Mouse (Mus musculus) hindbrain, embryonic 16.5 days (tissue): Measurements from ENCODE around the gene Ebf1. TPM values are rescaled to one million over a fixed set of nuclear protein-coding genes. Genes with fewer than 3 reads are reported as not detected.
"Not testable (repeated sequence)": the region's sequence is repeated elsewhere in the genome, so short reads cannot be mapped to it uniquely, and the experiment has no call there.

Experiments
- ATAC-seq: fragments of 200-750 bp; cut with Nextera tagmentation; 2 replicates; pipeline ENCODE4 v1.8.0; 2017; ENCODE audit warnings: moderate TSS enrichment, moderate library complexity
- H3K27ac ChIP-seq: fragments of 300-500 bp; sonication (generic); 2 replicates; pipeline ENCODE4 v1.5.1; 2014; ENCODE audit warnings: low read depth, mild to moderate bottlenecking, control low read depth, low read length, moderate library complexity
- H3K27me3 ChIP-seq: fragments of 300-500 bp; sonication (generic); replicated peaks from 2 replicates; pipeline ENCODE4 v1.6.1; 2014; ENCODE audit warnings: low read length; ENCODE audit not compliant: control insufficient read depth, insufficient read depth
- H3K36me3 ChIP-seq: fragments of 300-500 bp; sonication (generic); 2 replicates; pipeline ENCODE4 v1.6.1; 2014; ENCODE audit warnings: mild to moderate bottlenecking, low read length, moderate library complexity, mixed read lengths; ENCODE audit not compliant: control insufficient read depth, insufficient read depth
- H3K4me1 ChIP-seq: fragments of 300-500 bp; sonication (generic); 2 replicates; pipeline ENCODE4 v1.6.1; 2014; ENCODE audit warnings: low read depth, low read length; ENCODE audit not compliant: control insufficient read depth, insufficient read depth
- H3K4me2 ChIP-seq: fragments of 300-500 bp; sonication (generic); 2 replicates; pipeline ENCODE4 v1.6.1; 2014; ENCODE audit warnings: mild to moderate bottlenecking, low read length, control low read depth, moderate library complexity
- H3K4me3 ChIP-seq: fragments of 300-500 bp; sonication (generic); 2 replicates; pipeline ENCODE4 v1.5.1; 2014; ENCODE audit warnings: mild to moderate bottlenecking, low read length, control low read depth, moderate library complexity
- H3K9ac ChIP-seq: fragments of 300-500 bp; sonication (generic); 2 replicates; pipeline ENCODE4 v1.6.1; 2014; ENCODE audit warnings: low read depth, mild to moderate bottlenecking, control low read depth, low read length, moderate library complexity
- H3K9me3 ChIP-seq: fragments of 300-500 bp; sonication (generic); 2 replicates; pipeline ENCODE4 v1.6.1; 2014; ENCODE audit warnings: mild to moderate bottlenecking, low read length, moderate library complexity; ENCODE audit not compliant: control insufficient read depth
- WGBS: fragments of 180-500 bp; shearing (Covaris S2); extraction: QIAGEN DNeasy Blood & Tissue Kit; methylation state at CpG from one replicate; pipeline ENCODE4 v1.1.7; 2014; 5-methylcytosine and 5-hydroxymethylcytosine counted together
- polyA plus RNA-seq: library from polyadenylated mRNA; unstranded; fragments of >200 nt; fragmentation: Nextera tagmentation; extraction: Ambion mirVana; gene quantifications from 2 replicates; pipeline ENCODE4 v1.2.1, GENCODE M21; 2015

The Ebf1 gene
- 106 and 111 TPM in 2 replicates for polyA plus RNA-seq

DNA sequence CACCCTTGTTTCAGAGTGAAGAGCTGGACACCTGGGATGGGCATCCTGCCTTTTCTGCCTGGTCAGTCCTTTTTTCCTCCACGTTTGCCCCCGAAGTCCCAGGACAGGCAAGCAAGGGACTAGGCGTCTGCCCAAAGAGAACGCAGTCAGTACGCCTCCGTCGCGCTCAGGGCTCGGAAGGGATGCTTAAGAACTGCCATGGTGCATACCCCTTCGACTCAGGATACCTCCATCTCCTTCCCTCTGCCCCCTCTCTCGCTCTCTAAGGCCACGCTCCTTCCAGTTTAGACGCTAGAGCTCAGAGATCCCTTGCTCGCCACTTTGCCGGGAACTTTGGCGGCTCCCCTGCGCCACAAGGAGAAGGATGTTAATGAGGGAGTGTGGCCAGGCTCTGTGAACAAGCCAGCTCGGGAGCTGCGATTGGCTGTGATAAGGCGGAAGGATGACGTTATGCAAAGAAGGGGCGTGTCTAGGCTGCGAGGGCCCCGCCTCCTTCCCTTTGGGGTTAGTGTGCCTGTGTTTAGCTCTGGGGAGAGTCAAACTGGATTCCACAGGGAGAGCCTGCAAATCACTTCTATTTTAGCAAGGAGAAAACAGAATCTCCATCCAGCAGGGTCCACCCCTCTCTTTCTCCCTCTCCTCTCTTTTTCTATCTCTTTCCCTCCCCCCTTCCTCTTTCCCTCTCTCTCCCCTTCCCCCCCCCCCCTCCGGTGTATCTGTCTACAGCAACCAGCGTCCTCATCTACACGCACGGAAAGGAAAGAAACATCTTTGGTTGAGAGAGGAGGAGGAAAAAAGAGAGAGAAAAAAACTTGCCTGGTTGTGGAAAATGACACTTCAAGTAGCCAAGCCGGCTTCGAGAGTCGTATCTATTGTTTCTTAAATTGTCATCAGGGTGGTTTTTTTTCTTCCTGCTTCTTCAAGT lies at the start of gene Ebf1:
Gene Ebf1, plus strand, starts transcription at position 530 of the 925 bp plus-strand sequence.
- peak; percentile 98 for ATAC-seq
- H3K27ac ChIP-seq: peak within 1 kb of the TSS; percentile 93
- no peaks in the 10 kb centered on the region for H3K9me3 ChIP-seq
- H3K9ac ChIP-seq: peak within 1 kb of the TSS; percentile 83
- H3K27me3 ChIP-seq: peaks cover 2% of the 10 kb centered on the region; the same call in 1 of the 2 replicates
- H3K36me3 ChIP-seq: no peaks in the 10 kb centered on the region
- H3K4me1 ChIP-seq: peaks cover 17% of the 10 kb centered on the region
- under 1% methylated on average over 31 of the region's 31 CpGs for whole genome bisulfite sequencing
- peak within 1 kb of the TSS; percentile 74 for H3K4me2 ChIP-seq
- peak within 1 kb of the TSS; percentile 66 for H3K4me3 ChIP-seq

GRCm38 (mm10) chr11:44570336-44570735 lies 46.8 kb upstream of the Ebf1 start:
- WGBS: 86% methylated on average over 4 of the region's 4 CpGs
- not testable (repeated sequence) for H3K9me3 ChIP-seq, ATAC-seq, H3K27ac ChIP-seq, H3K27me3 ChIP-seq, H3K4me2 ChIP-seq, H3K4me1 ChIP-seq, H3K4me3 ChIP-seq, H3K36me3 ChIP-seq, H3K9ac ChIP-seq

GRCm38 (mm10) chr11:44572781-44573180 lies 44.3 kb upstream of the Ebf1 start:
- ATAC-seq: no peak
- 89% methylated on average over 5 of the region's 5 CpGs for WGBS
- no peak overlapping the region for H3K4me3 ChIP-seq

DNA sequence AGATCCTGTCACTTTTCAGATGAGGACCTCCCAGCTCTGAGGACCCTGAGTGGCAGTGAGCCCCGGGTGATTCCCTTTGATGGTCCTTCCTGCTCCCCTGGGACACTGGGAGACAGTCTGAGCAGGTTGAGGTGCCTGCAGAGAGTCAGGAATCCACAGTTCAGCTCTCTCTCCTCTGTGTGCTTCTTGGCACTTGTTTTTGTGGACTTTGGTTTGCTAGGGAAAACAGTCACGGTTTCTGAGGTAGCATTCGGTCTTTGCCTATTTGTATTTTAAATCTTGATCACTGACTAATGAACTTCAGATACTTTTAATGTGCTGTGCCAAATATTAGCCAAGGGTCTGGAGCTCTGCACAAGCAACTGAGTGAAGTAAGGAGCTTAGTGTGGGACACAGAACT lies 43.7 kb upstream of the Ebf1 start:
- WGBS: 74% methylated on average over 3 of the region's 3 CpGs
- H3K9ac ChIP-seq: no peak overlapping the region

More at GRCm38 (mm10) chr11:44572781-44573180, 44.3 kb upstream of the Ebf1 start:
- Histone ChIP-seq H3K27me3 (no peaks in the 10 kb centered on the region), H3K9ac (no peak overlapping the region), H3K4me1 (no peaks in the 10 kb centered on the region), H3K4me2 (no peak overlapping the region), H3K27ac (no peak overlapping the region), H3K36me3 (no peaks in the 10 kb centered on the region), H3K9me3 (0 out of 2 replicates have a peak, but pooled peaks cover 2% of the 10 kb centered on the region)

DNA sequence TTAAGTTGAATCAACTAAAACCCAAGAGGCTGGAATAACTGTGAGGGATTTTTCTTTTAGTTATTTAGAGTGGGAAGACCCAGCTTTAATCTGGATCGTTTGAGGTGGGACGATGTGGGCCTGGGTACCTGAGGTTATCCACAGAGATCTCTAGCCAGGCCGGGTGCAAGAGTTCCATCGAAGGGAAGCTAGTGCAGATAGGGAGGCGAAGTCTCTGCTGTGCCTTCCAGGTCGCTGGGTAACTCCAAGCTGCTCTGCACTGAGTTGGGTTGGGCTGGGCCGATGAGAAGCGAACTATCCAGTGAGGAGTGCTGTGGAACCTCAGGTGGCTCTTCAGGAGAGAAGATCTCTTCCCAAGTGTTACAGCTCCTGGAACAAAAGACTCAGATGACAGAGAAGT lies 42.7 kb upstream of the Ebf1 start:
- Histone ChIP-seq H3K27me3 (no peaks in the 10 kb centered on the region), H3K9me3 (no peaks in the 10 kb centered on the region), H3K27ac (no peak overlapping the region), H3K4me1 (no peaks in the 10 kb centered on the region), H3K4me2 (no peak overlapping the region), H3K4me3 (no peak overlapping the region), H3K9ac (no peak overlapping the region), H3K36me3 (no peaks in the 10 kb centered on the region)
- ATAC-seq: no peak
- 92% methylated on average over 8 of the region's 8 CpGs for WGBS

More for the DNA sequence above, 43.7 kb upstream of the Ebf1 start:
- H3K4me1 ChIP-seq: no peaks in the 10 kb centered on the region
- H3K4me3 ChIP-seq: no peak overlapping the region
- ATAC-seq: no peak
- 0 out of 2 replicates have a peak, but pooled peaks cover 2% of the 10 kb centered on the region for H3K9me3 ChIP-seq
- H3K27ac ChIP-seq: no peak overlapping the region
- no peaks in the 10 kb centered on the region for H3K27me3 ChIP-seq
- no peak overlapping the region for H3K4me2 ChIP-seq
- no peaks in the 10 kb centered on the region for H3K36me3 ChIP-seq

DNA sequence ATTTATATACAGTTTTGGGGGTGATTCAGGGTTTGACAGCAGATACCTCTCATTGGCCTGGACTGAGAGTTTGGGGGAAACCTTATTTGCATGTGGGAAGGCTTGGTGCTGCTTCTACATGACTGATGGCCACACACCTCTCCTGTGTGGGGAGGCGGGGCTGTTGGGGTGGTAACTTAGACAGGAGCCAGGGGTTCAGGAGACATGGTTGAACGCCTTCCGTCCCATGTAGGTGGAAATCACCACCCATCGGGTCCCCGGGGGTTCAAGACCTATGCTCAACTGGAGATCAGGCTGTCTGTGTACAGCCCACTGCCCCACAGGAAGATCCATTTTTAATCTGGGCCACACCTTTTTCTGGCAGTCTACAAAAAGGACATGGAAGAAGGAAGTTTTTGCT lies 42.3 kb upstream of the Ebf1 start:
- H3K9ac ChIP-seq: no peak overlapping the region
- H3K27me3 ChIP-seq: no peaks in the 10 kb centered on the region
- no peak overlapping the region for H3K4me3 ChIP-seq
- WGBS: 93% methylated on average over 5 of the region's 5 CpGs
- H3K27ac ChIP-seq: no peak overlapping the region
- H3K36me3 ChIP-seq: no peaks in the 10 kb centered on the region
- H3K9me3 ChIP-seq: no peaks in the 10 kb centered on the region
- ATAC-seq: no peak
- H3K4me2 ChIP-seq: no peak overlapping the region
- no peaks in the 10 kb centered on the region for H3K4me1 ChIP-seq

- Histone ChIP-seq H3K9me3 (no peaks in the 10 kb centered on the region), H3K4me3 (no peak overlapping the region), H3K36me3 (no peaks in the 10 kb centered on the region), H3K27me3 (no peaks in the 10 kb centered on the region), H3K9ac (no peak overlapping the region), H3K4me2 (no peak overlapping the region), H3K27ac (no peak overlapping the region), H3K4me1 (no peaks in the 10 kb centered on the region)
- WGBS: 85% methylated on average over 9 of the region's 9 CpGs
- no peak for ATAC-seq
These were observed 39.2 kb upstream of the Ebf1 start for GRCm38 (mm10) chr11:44577911-44578310.

DNA sequence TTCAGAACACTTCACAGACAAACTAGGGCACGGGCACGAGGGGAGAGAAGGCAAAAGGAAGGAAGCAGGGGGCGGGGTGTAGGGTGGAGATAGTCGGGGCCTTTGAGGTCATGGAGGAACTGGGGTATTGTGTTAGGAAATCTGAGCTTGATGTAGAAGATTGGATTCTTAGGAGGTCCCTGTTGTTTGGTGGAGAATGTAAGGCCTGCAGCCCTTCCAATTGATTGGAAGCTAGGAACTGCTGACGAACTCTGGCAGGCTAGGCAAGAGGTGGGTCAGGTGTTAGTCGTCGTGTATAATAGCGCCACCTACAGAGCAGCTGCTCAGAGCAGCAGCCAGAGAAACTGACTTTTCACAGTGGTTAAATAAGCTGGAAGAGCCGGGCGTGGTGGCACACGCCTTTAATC lies 35.8 kb upstream of the Ebf1 start:
- H3K4me2 ChIP-seq: no peak overlapping the region
- no peak for ATAC-seq
- no peaks in the 10 kb centered on the region for H3K4me1 ChIP-seq
- no peak overlapping the region for H3K4me3 ChIP-seq
- H3K36me3 ChIP-seq: no peaks in the 10 kb centered on the region
- WGBS: 40% methylated on average over 11 of the region's 11 CpGs
- no peaks in the 10 kb centered on the region for H3K27me3 ChIP-seq
- no peak overlapping the region for H3K9ac ChIP-seq
- H3K27ac ChIP-seq: no peak overlapping the region
- H3K9me3 ChIP-seq: no peaks in the 10 kb centered on the region

- Histone ChIP-seq H3K36me3 (no peaks in the 10 kb centered on the region), H3K27me3 (no peaks in the 10 kb centered on the region), H3K4me3 (no peak overlapping the region), H3K9me3 (no peaks in the 10 kb centered on the region), H3K27ac (no peak overlapping the region), H3K4me1 (no peaks in the 10 kb centered on the region), H3K9ac (no peak overlapping the region), H3K4me2 (no peak overlapping the region)
- ATAC-seq: peak; percentile 83
- WGBS: 12% methylated on average over 3 of the region's 3 CpGs
These were observed 30.9 kb upstream of the Ebf1 start for GRCm38 (mm10) chr11:44586047-44586696.
